Mouse (Mus musculus) heart, embryonic 11.5 days (tissue): ENCODE data around the gene Hnrnpf. TPM values are rescaled to one million over a fixed set of nuclear protein-coding genes. Genes with fewer than 3 reads are reported as not detected.

ENCODE experiments used
- ATAC-seq: fragments of 200-750 bp; cut with Nextera tagmentation; replicated peaks from 2 replicates; pipeline ENCODE4 v1.8.0; 2017; ENCODE audit warnings: moderate library complexity; ENCODE audit not compliant: insufficient number of reproducible peaks, low FRiP score, low TSS enrichment
- H3K27ac ChIP-seq: fragments of 300-500 bp; sonication (generic); 2 replicates; pipeline ENCODE4 v1.5.1; 2014; ENCODE audit warnings: mild to moderate bottlenecking, low read depth, low read length
- H3K27me3 ChIP-seq: fragments of 300-500 bp; sonication (generic); 2 replicates; pipeline ENCODE4 v1.6.1; 2014; ENCODE audit warnings: mild to moderate bottlenecking, low read length, mixed read lengths; ENCODE audit not compliant: control insufficient read depth, insufficient read depth
- H3K36me3 ChIP-seq: fragments of 300-500 bp; sonication (generic); 2 replicates; pipeline ENCODE4 v1.6.1; 2014; ENCODE audit warnings: mild to moderate bottlenecking, low read length, moderate library complexity, mixed read lengths; ENCODE audit not compliant: control insufficient read depth, insufficient read depth
- H3K4me1 ChIP-seq: fragments of 300-500 bp; sonication (generic); 2 replicates; pipeline ENCODE4 v1.6.1; 2014; ENCODE audit warnings: low read length; ENCODE audit not compliant: control insufficient read depth, insufficient read depth
- H3K4me2 ChIP-seq: fragments of 300-500 bp; sonication (generic); 2 replicates; pipeline ENCODE4 v1.6.1; 2014; ENCODE audit warnings: mild to moderate bottlenecking, moderate library complexity
- H3K4me3 ChIP-seq: fragments of 300-500 bp; sonication (generic); 2 replicates; pipeline ENCODE4 v1.5.1; 2014; ENCODE audit warnings: low read depth, low read length
- H3K9ac ChIP-seq: fragments of 300-500 bp; sonication (generic); 2 replicates; pipeline ENCODE4 v1.6.1; 2014; ENCODE audit warnings: mild to moderate bottlenecking, low read depth, low read length, moderate library complexity
- H3K9me3 ChIP-seq: fragments of 300-500 bp; sonication (generic); replicated peaks from 2 replicates; pipeline ENCODE4 v1.6.1; 2016; ENCODE audit warnings: low read length; ENCODE audit not compliant: control insufficient read depth
- WGBS: fragments of 180-500 bp; shearing (Covaris S2); extraction: QIAGEN DNeasy Blood & Tissue Kit; methylation state at CpG from one replicate; pipeline ENCODE4 v1.1.7; 2014; ENCODE audit not compliant: insufficient replicate concordance; 5-methylcytosine and 5-hydroxymethylcytosine counted together
- polyA plus RNA-seq: library from polyadenylated mRNA; unstranded; fragments of >200 nt; fragmentation: Nextera tagmentation; extraction: Ambion mirVana; gene quantifications from 2 replicates; pipeline ENCODE4 v1.2.1, GENCODE M21; 2014

Hnrnpf gene
- polyA plus RNA-seq, 1 experiment from 2014 or later: 554 TPM

DNA sequence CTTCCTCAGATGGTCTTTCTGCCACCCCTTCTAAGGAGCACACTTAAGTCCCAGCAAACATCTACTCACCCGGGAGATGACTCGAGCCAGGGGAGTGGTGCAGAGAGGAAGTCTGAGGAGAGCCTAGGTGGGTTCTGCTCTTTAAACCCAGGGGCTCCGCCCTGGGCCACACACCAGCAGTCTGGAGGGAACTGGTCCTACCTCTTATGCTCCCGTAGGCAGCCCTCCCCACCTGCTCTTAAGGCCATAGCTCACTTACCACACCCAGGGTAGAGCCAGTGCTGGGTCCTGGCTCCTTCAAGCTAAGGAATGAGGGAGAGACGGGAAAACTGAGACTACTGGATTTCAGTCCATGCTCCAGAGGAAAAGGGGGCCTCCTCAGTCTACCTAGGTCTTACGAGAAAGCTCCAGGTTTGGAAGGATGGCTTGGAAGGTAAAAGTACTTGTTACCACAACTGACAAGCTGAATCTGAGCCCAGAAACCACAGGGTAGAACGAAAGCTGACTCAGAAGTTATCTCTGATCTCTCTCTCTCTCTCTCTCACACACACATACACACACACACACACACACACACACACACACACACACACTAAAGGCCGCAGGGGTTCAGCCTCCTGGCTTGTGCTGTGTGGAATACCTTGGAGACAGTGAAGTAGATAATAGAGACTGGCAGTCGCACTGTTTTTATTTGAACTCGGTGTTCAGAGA, 37.3 kb downstream of the Hnrnpf start, which contains the start of gene Fxyd4:
TSS of gene Fxyd4 (minus strand) at position 471 of the 711 bp plus-strand sequence.
- Histone ChIP-seq H3K4me2 (no peak within 1 kb of the TSS), H3K9me3 (no peaks in the 10 kb centered on the region), H3K36me3 (no peaks in the 10 kb centered on the region), H3K27ac (no peak within 1 kb of the TSS), H3K9ac (no peak within 1 kb of the TSS), H3K4me1 (peaks cover 2% of the 10 kb centered on the region; the same call in 1 of the 2 replicates), H3K27me3 (no peaks in the 10 kb centered on the region), H3K4me3 (no peak within 1 kb of the TSS)
- WGBS: 65% methylated on average over 10 of the region's 10 CpGs
- no peak for ATAC-seq

DNA sequence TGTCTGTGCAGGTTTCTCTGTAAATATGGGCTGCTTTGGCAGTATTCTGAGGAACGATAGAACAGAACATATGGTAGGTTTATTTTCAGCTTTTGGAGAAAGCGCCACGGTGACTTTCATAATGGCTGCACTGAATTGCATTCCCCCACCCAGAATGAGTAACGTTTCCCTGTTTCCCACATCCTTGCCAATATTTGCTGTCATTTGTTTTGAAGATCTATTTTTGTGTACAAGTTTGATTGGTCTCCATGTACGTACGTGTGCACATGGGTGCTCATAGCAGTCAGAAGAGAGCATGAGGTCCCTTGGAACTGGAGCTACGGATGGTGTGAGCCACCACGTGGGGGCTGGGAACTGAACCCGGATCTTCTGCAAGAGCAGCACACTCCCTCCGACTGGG, 38.8 kb downstream of the Hnrnpf start:
- Histone ChIP-seq H3K27me3 (no peaks in the 10 kb centered on the region), H3K9me3 (no peaks in the 10 kb centered on the region), H3K4me2 (no peak overlapping the region), H3K36me3 (no peaks in the 10 kb centered on the region), H3K9ac (no peak overlapping the region), H3K27ac (no peak overlapping the region), H3K4me1 (no peaks in the 10 kb centered on the region), H3K4me3 (no peak overlapping the region)
- no peak for ATAC-seq
- 84% methylated on average over 10 of the region's 10 CpGs for WGBS

- Histone ChIP-seq H3K27ac (no peak overlapping the region), H3K9ac (no peak overlapping the region), H3K9me3 (no peaks in the 10 kb centered on the region), H3K27me3 (no peaks in the 10 kb centered on the region), H3K36me3 (no peaks in the 10 kb centered on the region), H3K4me3 (no peak overlapping the region), H3K4me1 (no peaks in the 10 kb centered on the region), H3K4me2 (no peak overlapping the region)
- WGBS: 61% methylated on average over 10 of the region's 10 CpGs
- ATAC-seq: no peak
These were observed 42.6 kb downstream of the Hnrnpf start for GRCm38 (mm10) chr6:117942769-117943168.

GRCm38 (mm10) chr6:117943899-117944298, 43.8 kb downstream of the Hnrnpf start:
- WGBS: 64% methylated on average over 2 of the region's 2 CpGs
- no peaks in the 10 kb centered on the region for H3K4me1 ChIP-seq
- no peaks in the 10 kb centered on the region for H3K9me3 ChIP-seq
- no peak overlapping the region for H3K4me3 ChIP-seq
- no peaks in the 10 kb centered on the region for H3K27me3 ChIP-seq
- no peak overlapping the region for H3K27ac ChIP-seq
- no peak overlapping the region for H3K9ac ChIP-seq
- no peak overlapping the region for H3K4me2 ChIP-seq
- H3K36me3 ChIP-seq: no peaks in the 10 kb centered on the region
- ATAC-seq: no peak

DNA sequence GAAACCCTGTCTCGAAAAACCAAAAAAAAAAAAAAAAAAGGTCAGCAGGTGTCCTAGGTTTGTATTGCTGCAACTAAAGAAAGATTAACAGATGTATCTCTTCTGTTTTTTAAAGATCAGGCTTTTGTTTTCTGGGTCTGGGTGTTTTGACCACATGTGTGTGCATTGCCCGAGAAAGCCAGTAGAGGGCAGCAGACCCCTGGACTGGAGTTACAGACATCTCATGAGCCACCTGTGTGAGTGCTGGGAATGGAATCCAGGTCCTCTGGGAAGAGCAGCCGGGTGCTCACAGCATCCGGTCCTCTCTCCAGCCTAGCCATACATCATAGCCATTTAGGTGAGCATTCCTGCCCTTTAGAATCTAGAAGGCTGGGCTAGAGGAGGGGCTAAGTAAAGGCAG, 52.2 kb downstream of the Hnrnpf start:
- Histone ChIP-seq H3K9ac (no peak overlapping the region), H3K36me3 (no peaks in the 10 kb centered on the region), H3K4me3 (no peak overlapping the region), H3K4me2 (no peak overlapping the region), H3K27me3 (no peaks in the 10 kb centered on the region), H3K9me3 (no peaks in the 10 kb centered on the region), H3K4me1 (no peaks in the 10 kb centered on the region), H3K27ac (no peak overlapping the region)
- 74% methylated on average over 4 of the region's 4 CpGs for WGBS
- no peak for ATAC-seq

DNA sequence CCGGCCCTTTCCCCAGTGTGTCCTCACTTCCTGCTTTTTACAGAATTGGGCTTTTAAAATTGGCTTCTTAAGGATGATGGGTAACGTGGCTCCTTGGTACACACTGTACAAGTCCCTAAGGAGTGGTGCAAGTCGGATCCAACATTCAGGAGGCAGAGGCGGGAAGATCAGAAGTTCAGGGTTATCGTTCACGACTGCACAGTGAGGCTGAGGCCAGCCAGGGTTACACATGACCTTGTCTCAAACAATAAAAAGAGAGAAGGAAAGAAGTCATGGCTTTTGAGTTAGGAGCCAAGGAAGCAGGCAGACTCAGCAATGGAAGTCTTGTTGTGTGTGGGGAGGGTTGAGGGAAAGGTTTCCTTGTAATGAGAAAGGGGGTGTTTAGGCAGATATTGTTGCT, 56.0 kb downstream of the Hnrnpf start:
- ATAC-seq: no peak
- H3K9me3 ChIP-seq: no peaks in the 10 kb centered on the region

DNA sequence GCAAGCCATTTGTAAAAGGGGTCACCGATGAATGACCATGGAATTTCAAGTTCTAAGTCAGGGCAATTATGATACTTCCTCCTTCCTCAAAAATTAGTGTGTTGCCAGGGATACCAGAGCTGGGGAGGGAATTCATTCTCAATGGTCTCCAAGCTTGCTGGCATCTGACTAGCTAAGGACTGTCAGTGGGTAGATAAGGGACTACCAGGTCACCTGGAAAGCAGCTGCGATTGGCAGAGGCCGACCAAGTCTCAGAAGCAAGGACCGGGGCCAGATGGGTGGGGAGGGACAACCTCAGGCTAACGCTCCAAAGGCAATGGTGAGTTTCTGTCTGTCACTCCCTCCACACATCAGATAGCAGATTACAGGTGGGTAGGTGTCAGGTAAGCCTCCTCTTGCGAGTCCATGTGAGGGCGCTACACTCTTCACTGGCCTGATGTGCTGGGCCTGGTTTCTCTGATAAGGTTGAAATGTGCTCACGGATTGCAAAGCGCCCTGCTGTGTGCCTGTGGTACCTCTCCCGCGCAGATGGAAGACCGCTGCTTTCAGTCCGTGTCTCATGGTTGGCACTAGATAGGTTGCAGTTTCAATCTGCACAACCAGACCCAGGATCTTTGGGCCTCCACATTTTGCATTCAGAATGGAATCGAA, 56.9 kb downstream of the Hnrnpf start:
- Histone ChIP-seq H3K4me1 (no peaks in the 10 kb centered on the region), H3K9ac (no peak overlapping the region), H3K27ac (no peak overlapping the region), H3K27me3 (no peaks in the 10 kb centered on the region), H3K36me3 (no peaks in the 10 kb centered on the region), H3K4me2 (peak overlapping the region; percentile 42), H3K9me3 (no peaks in the 10 kb centered on the region), H3K4me3 (no peak overlapping the region)
- ATAC-seq: no peak
- WGBS: 17% methylated on average over 14 of the region's 14 CpGs

More for the DNA sequence above, 56.0 kb downstream of the Hnrnpf start:
- Histone ChIP-seq H3K4me3 (no peak overlapping the region), H3K27ac (no peak overlapping the region), H3K36me3 (no peaks in the 10 kb centered on the region), H3K9ac (no peak overlapping the region), H3K4me2 (no peak overlapping the region), H3K27me3 (no peaks in the 10 kb centered on the region), H3K4me1 (no peaks in the 10 kb centered on the region)
- 64% methylated on average over 6 of the region's 6 CpGs for WGBS

DNA sequence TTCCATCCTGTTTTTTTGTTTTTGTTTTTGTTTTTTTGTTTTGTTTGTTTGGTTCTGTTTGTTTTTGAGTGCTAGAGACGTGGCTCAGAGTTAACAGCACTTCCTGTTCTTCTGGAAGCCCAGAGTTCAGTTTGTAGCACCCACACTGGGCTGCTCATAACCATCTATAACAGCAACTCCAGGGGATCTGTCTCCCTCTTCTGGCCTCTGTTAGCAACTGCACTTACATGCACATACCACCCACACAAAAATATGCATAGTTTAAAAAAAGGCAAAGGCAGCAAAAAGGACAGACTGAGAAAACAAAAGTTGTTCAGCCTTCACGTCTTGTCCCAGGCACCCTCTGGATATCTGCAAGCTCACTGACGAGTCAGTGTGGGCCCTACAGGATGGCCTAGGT, 63.1 kb downstream of the Hnrnpf start:
- H3K4me1 ChIP-seq: peaks cover 11% of the 10 kb centered on the region
- no peaks in the 10 kb centered on the region for H3K9me3 ChIP-seq
- no peak overlapping the region for H3K4me3 ChIP-seq
- H3K36me3 ChIP-seq: no peaks in the 10 kb centered on the region
- 74% methylated on average over 3 of the region's 3 CpGs for WGBS
- no peak overlapping the region for H3K4me2 ChIP-seq
- ATAC-seq: no peak
- H3K27me3 ChIP-seq: no peaks in the 10 kb centered on the region
- no peak overlapping the region for H3K9ac ChIP-seq
- H3K27ac ChIP-seq: no peak overlapping the region

DNA sequence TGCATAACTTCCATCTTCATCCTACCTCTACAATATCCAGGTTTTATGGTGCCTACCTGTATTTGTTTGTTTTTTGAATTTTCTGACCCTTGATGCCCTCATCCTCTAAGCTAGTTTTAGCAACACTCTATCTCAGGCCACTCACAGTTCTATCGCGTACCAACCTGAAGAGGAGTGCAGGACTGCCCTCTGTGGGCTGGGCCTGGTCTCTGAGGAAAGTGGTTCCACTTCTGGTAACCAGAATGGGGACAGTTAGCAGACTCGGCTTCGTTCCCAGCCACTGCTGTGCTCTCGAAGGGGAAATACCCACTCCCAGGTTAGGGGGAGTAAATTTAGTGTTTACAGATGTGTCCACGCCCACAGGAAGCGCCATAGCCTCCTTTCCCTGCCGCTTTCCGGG, 66.6 kb downstream of the Hnrnpf start:
- Histone ChIP-seq H3K4me1 (peaks cover 11% of the 10 kb centered on the region), H3K9ac (no peak overlapping the region), H3K9me3 (no peaks in the 10 kb centered on the region), H3K4me2 (peak overlapping the region; percentile 39), H3K4me3 (no peak overlapping the region), H3K27me3 (no peaks in the 10 kb centered on the region), H3K27ac (no peak overlapping the region), H3K36me3 (no peaks in the 10 kb centered on the region)
- 26% methylated on average over 9 of the region's 9 CpGs for WGBS
- ATAC-seq: no peak
